Mouse (Mus musculus): ENCODE results near the gene Lrsam1.

Gene Lrsam1

GRCm38 (mm10) chr2:32923551-32924250, 37.7 kb downstream of the Lrsam1 start:
- no peak for DNase-seq

- no peak for DNase-seq
These were observed 38.9 kb downstream of the Lrsam1 start for GRCm38 (mm10) chr2:32922564-32922963.

GRCm38 (mm10) chr2:32921801-32922380, 39.5 kb downstream of the Lrsam1 start:
- no peak for DNase-seq

- DNase-seq, result no peak
These were observed 40.2 kb downstream of the Lrsam1 start for GRCm38 (mm10) chr2:32921235-32921634.

GRCm38 (mm10) chr2:32918391-32918790, 43.0 kb downstream of the Lrsam1 start:
- no peak for DNase-seq

- DNase-seq, result peak; percentile 31
These were observed 43.9 kb downstream of the Lrsam1 start for GRCm38 (mm10) chr2:32917526-32917925.

GRCm38 (mm10) chr2:32914896-32915295, 46.5 kb downstream of the Lrsam1 start:
- DNase-seq, result peak; percentile 62

GRCm38 (mm10) chr2:32914362-32914761, 47.1 kb downstream of the Lrsam1 start:
- DNase-seq, result no peak

- DNase-seq, result peak; percentile 86
These were observed 49.1 kb downstream of the Lrsam1 start for GRCm38 (mm10) chr2:32912210-32912804.

- no peak for DNase-seq
These were observed 49.7 kb downstream of the Lrsam1 start for GRCm38 (mm10) chr2:32911639-32912182.

GRCm38 (mm10) chr2:32908796-32909195, 52.6 kb downstream of the Lrsam1 start:
- DNase-seq, result no peak

GRCm38 (mm10) chr2:32908272-32908671, 53.1 kb downstream of the Lrsam1 start:
- peak; percentile 50 for DNase-seq

- no peak for DNase-seq
These were observed 54.0 kb downstream of the Lrsam1 start for GRCm38 (mm10) chr2:32907442-32907841.

- no peak for DNase-seq
These were observed 56.1 kb downstream of the Lrsam1 start for GRCm38 (mm10) chr2:32905297-32905696.

- DNase-seq, result no peak
These were observed 56.8 kb downstream of the Lrsam1 start for GRCm38 (mm10) chr2:32904637-32905036.

- DNase-seq, result no peak
These were observed 57.9 kb downstream of the Lrsam1 start for GRCm38 (mm10) chr2:32903470-32903869.

GRCm38 (mm10) chr2:32902126-32902525, 59.3 kb downstream of the Lrsam1 start:
- DNase-seq, result no peak

GRCm38 (mm10) chr2:32898983-32899382, 62.4 kb downstream of the Lrsam1 start:
- DNase-seq, result peak; percentile 38

- DNase-seq, result no peak
These were observed 64.8 kb downstream of the Lrsam1 start for GRCm38 (mm10) chr2:32896507-32897147.

GRCm38 (mm10) chr2:32895606-32896106, 65.8 kb downstream of the Lrsam1 start:
- peak; percentile 68 for DNase-seq

- DNase-seq, result no peak
These were observed 67.3 kb downstream of the Lrsam1 start for GRCm38 (mm10) chr2:32894097-32894496.

- no peak for DNase-seq
These were observed 68.9 kb downstream of the Lrsam1 start for GRCm38 (mm10) chr2:32892490-32892889.

GRCm38 (mm10) chr2:32891278-32891677, 70.1 kb downstream of the Lrsam1 start:
- DNase-seq, result peak; percentile 22

All from kidney, adult 9 months (tissue).